Mouse (Mus musculus) hindbrain, postnatal 0 days (tissue): ENCODE measurements around the gene Itgb3bp. TPM values are rescaled to one million over a fixed set of nuclear protein-coding genes. Genes with fewer than 3 reads are reported as not detected.

ENCODE experiments used
- ATAC-seq: fragments of 200-750 bp; cut with Nextera tagmentation; 2 replicates; pipeline ENCODE4 v1.8.0; 2017; ENCODE audit warnings: mild to moderate bottlenecking, moderate TSS enrichment, moderate library complexity
- DNase-seq: peaks from one replicate; pipeline ENCODE4 v3.0.0-alpha.2; 2015; ENCODE audit warnings: low spot score
- H3K27ac ChIP-seq: fragments of 300-500 bp; sonication (generic); 2 replicates; pipeline ENCODE4 v1.5.1; 2014; ENCODE audit warnings: mild to moderate bottlenecking
- H3K27me3 ChIP-seq: fragments of 300-500 bp; sonication (generic); 2 replicates; pipeline ENCODE4 v1.6.1; 2014; ENCODE audit warnings: low read length, mixed read lengths; ENCODE audit not compliant: insufficient read depth
- H3K36me3 ChIP-seq: fragments of 300-500 bp; sonication (generic); 2 replicates; pipeline ENCODE4 v1.6.1; 2014; ENCODE audit warnings: low read length, mixed read lengths; ENCODE audit not compliant: insufficient read depth
- H3K4me1 ChIP-seq: fragments of 300-500 bp; sonication (generic); 2 replicates; pipeline ENCODE4 v1.6.1; 2014; ENCODE audit warnings: antibody characterized with exemption, low read length, mixed read lengths; ENCODE audit not compliant: insufficient read depth
- H3K4me2 ChIP-seq: fragments of 300-500 bp; sonication (generic); 2 replicates; pipeline ENCODE4 v1.6.1; 2014; ENCODE audit warnings: low read depth, mild to moderate bottlenecking, low read length, moderate library complexity, mixed read lengths
- H3K4me3 ChIP-seq: fragments of 300-500 bp; sonication (generic); 2 replicates; pipeline ENCODE4 v1.5.1; 2014; ENCODE audit warnings: low read length
- H3K9ac ChIP-seq: fragments of 300-500 bp; sonication (generic); replicated peaks from 2 replicates; pipeline ENCODE4 v1.6.1; 2014; ENCODE audit warnings: mild to moderate bottlenecking, low read length, moderate library complexity, mixed read lengths
- H3K9me3 ChIP-seq: fragments of 300-500 bp; sonication (generic); 2 replicates; pipeline ENCODE4 v1.6.1; 2016; ENCODE audit warnings: low read length, mixed read lengths
- CTCF ChIP-seq: IDR thresholded peaks from 2 replicates; pipeline ENCODE4 v1.5.1; 2016; ENCODE audit warnings: antibody characterized with exemption, control low read depth, low read depth
- WGBS: fragments of 180-500 bp; shearing (Covaris S2); extraction: QIAGEN DNeasy Blood & Tissue Kit; methylation state at CpG from one replicate; pipeline ENCODE4 v1.1.7; 2014; 5-methylcytosine and 5-hydroxymethylcytosine counted together
- polyA plus RNA-seq: library from polyadenylated mRNA; unstranded; fragments of >200 nt; fragmentation: Nextera tagmentation; extraction: Ambion mirVana; gene quantifications from 2 replicates; pipeline ENCODE4 v1.2.1, GENCODE M21; 2015
- total RNA-seq: library from RNA; depleted of rRNA; stranded (reverse); fragments of >200 nt; gene quantifications from 2 replicates; pipeline ENCODE4 v1.2.3, GENCODE M21; 2014

The Itgb3bp gene
- total and polyA plus RNA-seq, 2 experiments from 2014 or later: 2.8 to 12.7 TPM

GRCm38 (mm10) chr4:99929149-99929612 is 432 bp downstream of the Itgb3bp start, which contains the start of gene Pgm1:
Gene Pgm1, plus strand, starts transcription at chr4:99929414.
- no peaks in the 10 kb centered on the region for H3K27me3 ChIP-seq
- H3K9ac ChIP-seq: peak within 1 kb of the TSS; percentile 81
- ATAC-seq: peak; percentile 88
- WGBS: 3% methylated on average over 23 of the region's 23 CpGs
- peak; percentile 82 for DNase-seq
- no peaks in the 10 kb centered on the region for H3K36me3 ChIP-seq
- H3K4me3 ChIP-seq: peak within 1 kb of the TSS; percentile 72
- peak within 1 kb of the TSS; percentile 77 for H3K4me2 ChIP-seq
- TF ChIP-seq CTCF: no peak
- H3K4me1 ChIP-seq: peaks cover 10% of the 10 kb centered on the region
- H3K9me3 ChIP-seq: no peaks in the 10 kb centered on the region
- H3K27ac ChIP-seq: peak within 1 kb of the TSS; percentile 94

- ATAC-seq (no peak), DNase-seq (no peak)
- H3K9me3 ChIP-seq: no peaks in the 10 kb centered on the region
- 78% methylated on average over 6 of the region's 6 CpGs for WGBS
- H3K27ac ChIP-seq: no peak overlapping the region
- peaks cover 10% of the 10 kb centered on the region for H3K4me1 ChIP-seq
- no peak overlapping the region for H3K9ac ChIP-seq
- no peak overlapping the region for H3K4me2 ChIP-seq
- no peak for TF ChIP-seq CTCF
- no peak overlapping the region for H3K4me3 ChIP-seq
- H3K36me3 ChIP-seq: no peaks in the 10 kb centered on the region
- no peaks in the 10 kb centered on the region for H3K27me3 ChIP-seq
These were observed 1.1 kb downstream of the Itgb3bp start for GRCm38 (mm10) chr4:99928521-99928920.

DNA sequence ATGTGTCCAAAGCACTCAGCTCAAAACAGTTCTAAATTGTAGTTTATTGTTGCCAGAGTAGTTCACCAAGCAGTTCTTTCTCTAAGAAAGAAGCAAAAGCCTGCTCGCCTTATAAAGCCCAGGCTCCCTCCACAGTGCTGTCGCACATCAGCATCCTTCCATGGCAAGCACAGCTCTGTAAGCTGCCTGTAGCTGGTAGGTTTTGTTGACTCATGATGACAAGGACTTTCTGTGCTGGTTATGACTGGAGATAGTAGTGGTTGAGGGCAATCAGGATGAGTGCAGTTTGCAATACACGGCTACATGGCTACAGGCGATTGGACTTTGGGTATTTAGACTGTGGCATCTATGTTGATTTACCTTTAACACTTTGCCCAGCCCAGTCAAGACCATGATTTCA is 3.2 kb downstream of the Itgb3bp start:
- H3K27ac ChIP-seq: no peak overlapping the region
- no peak for TF ChIP-seq CTCF
- no peaks in the 10 kb centered on the region for H3K27me3 ChIP-seq
- no peaks in the 10 kb centered on the region for H3K36me3 ChIP-seq
- peaks cover 10% of the 10 kb centered on the region for H3K4me1 ChIP-seq
- H3K9me3 ChIP-seq: no peaks in the 10 kb centered on the region
- no peak overlapping the region for H3K4me2 ChIP-seq
- DNase-seq (no peak), ATAC-seq (no peak)
- no peak overlapping the region for H3K9ac ChIP-seq
- WGBS: 96% methylated on average over 4 of the region's 4 CpGs
- H3K4me3 ChIP-seq: no peak overlapping the region

DNA sequence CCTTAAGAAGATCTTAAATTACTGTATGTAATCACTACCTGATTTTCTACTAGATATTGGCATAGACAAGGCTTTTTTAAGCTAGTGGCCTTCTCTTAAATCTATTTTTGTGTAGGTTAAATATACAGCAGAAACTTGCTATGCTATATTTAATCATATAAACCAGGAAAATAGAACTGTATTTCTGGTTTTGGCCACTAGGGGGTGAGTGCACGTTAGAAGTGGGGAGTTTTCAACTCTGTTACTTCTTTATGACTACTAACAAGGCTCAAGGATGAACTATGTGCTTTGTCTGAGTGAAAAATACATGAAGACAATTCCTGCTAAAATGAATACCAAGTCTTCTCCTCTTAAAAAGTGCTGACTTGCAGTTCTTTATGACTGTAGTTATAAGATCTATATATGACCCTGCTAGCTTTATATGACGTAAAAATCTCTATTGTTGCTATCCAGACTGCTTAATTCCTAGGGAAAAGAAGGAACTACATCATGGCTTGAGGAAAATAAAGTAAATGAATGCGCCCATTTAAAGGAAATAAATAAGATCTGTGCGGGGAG is 15.6 kb downstream of the Itgb3bp start:
- TF ChIP-seq CTCF: peak; percentile 68
- H3K36me3 ChIP-seq: no peaks in the 10 kb centered on the region
- ATAC-seq (no peak), DNase-seq (peak; percentile 59)
- no peak overlapping the region for H3K4me3 ChIP-seq
- no peak overlapping the region for H3K9ac ChIP-seq
- H3K27me3 ChIP-seq: no peaks in the 10 kb centered on the region
- H3K4me2 ChIP-seq: no peak overlapping the region
- no peaks in the 10 kb centered on the region for H3K9me3 ChIP-seq
- H3K4me1 ChIP-seq: no peaks in the 10 kb centered on the region
- H3K27ac ChIP-seq: no peak overlapping the region
- 71% methylated on average over 4 of the region's 4 CpGs for WGBS

DNA sequence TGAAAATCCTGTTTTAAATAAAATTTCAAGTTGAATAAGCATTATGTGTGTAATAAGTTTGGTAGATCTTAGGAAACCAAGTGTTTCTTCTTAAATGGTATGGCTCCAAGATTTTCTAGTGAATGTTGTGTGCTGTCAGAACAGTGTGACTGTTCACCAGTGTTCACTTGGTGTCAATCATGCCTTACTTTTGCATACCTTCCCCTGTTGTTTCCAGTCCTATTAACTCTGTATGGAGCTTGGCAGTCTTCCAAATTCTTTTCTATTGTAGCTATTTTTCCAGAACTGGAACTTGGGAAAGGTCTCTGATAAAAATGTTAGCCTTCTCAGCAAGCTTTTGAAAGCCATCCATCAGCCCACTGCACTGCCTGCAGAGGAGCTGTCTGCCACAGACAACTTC is 47.2 kb downstream of the Itgb3bp start:
- Histone ChIP-seq H3K9me3 (no peaks in the 10 kb centered on the region), H3K4me2 (no peak overlapping the region), H3K27me3 (no peaks in the 10 kb centered on the region), H3K4me3 (no peak overlapping the region), H3K9ac (no peak overlapping the region), H3K4me1 (no peaks in the 10 kb centered on the region), H3K27ac (no peak overlapping the region), H3K36me3 (no peaks in the 10 kb centered on the region)
- no peak for TF ChIP-seq CTCF
- DNase-seq: peak; percentile 8
- no peak for ATAC-seq

DNA sequence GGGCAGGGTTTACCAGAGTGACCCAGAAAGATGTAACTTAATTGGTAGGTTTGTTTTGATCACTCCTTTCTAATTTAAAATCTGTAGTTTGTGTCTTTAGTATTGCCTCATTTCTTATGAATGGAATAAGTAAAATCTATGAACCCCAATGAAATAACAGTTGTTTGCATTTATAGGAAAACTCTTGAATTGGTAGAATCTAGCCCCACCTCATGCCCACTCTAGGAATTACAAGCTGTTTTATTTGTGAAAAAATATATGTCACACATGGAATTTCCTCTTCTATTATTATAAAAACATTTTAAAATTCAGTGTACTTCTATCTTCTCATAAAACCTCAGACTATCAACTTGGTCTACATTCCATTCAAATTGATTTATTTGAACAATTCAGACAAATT is 47.7 kb downstream of the Itgb3bp start:
- no peak overlapping the region for H3K27ac ChIP-seq
- no peak for ATAC-seq
- no peaks in the 10 kb centered on the region for H3K36me3 ChIP-seq
- DNase-seq: peak; percentile 62
- no peak overlapping the region for H3K4me2 ChIP-seq
- no peaks in the 10 kb centered on the region for H3K4me1 ChIP-seq
- H3K4me3 ChIP-seq: no peak overlapping the region
- no peaks in the 10 kb centered on the region for H3K9me3 ChIP-seq
- no peak overlapping the region for H3K9ac ChIP-seq
- TF ChIP-seq CTCF: peak; percentile 68
- no peaks in the 10 kb centered on the region for H3K27me3 ChIP-seq
